Mouse (Mus musculus): Measurements from ENCODE around the gene Map2k1. TPM values are rescaled to one million over a fixed set of nuclear protein-coding genes. Genes with fewer than 3 reads are reported as not detected.
"Not testable (repeated sequence)": the region's sequence is repeated elsewhere in the genome, so short reads cannot be mapped to it uniquely, and the experiment has no call there.

Gene Map2k1
- polyA plus RNA-seq (2012; rRNA removed), result 44.1 and 46.5 TPM in 2 replicates

DNA sequence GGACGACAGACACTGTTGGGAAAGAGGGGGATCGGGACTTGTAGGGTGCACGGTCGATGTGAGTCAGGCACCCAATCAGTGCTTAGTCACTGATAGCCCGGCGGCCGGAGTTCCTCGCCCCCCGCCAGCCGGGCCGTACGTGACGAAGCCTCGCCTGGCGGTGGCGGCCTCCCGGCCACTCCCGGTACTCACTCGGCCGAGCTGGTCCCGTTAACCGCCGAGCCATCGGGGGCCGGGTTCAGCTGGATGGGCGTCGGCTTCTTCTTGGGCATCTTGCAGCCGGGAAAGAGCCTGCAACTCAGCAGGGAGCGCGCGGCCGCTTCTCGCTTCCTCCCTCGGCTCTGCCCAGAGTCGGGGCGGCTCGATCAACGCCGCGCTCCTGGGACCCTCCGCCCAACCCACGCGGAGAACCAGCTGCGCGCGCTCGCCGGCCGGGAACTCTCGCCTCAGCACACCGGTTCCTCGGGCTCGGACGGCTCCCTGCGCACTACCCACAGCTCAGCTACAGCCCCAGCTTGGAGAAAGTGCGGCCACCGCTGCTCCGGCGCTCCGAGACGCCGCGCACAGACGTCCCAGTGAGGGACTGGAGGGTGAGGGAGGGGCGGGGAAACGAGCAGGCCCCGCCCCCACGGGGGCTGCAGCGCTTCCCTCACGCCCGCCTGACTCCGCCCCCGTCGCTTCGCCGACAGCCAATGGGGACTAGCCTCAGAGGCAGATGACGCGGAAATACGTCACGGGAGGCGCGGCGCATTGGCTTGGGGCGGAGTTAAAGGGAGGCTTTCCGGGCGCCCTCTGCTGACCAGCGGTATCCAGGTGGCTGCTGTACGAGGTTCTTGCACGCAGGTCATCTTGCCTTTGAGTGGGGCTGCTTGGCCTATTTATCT is at the start of gene Map2k1:
TSS of gene Map2k1 (minus strand) at position 611 of the 884 bp plus-strand sequence.
- DNase-seq (ENCODE audit: low read depth), result peak; percentile 70

DNA sequence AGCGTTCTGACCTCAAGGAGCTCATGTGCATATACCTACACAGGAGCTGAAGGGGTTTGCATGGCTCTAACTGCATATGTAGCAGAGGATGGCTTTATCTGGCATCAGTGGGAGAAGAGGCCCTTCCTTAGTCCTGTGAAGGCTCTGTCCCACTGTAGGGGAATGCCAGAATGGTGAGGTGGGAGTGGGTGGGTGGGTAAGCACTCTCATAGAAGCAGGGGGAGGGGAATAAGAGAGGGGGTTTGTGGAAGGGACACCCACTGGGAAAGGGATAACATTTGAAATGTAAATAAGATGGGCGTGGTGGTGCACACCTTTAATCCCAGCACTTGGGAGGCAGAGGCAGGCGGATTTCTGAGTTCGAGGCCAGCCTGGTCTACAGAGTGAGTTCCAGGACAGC is 49.7 kb upstream of the Map2k1 start:
- not testable (repeated sequence) for DNase-seq (ENCODE audit: low read depth)

- no peak for DNase-seq (ENCODE audit: low read depth)
Observed at GRCm38 (mm10) chr9:64282404-64282987, 29.1 kb upstream of the Map2k1 start.

GRCm38 (mm10) chr9:64281781-64282178 is 28.3 kb upstream of the Map2k1 start:
- DNase-seq (ENCODE audit: low read depth), result no peak

- DNase-seq (ENCODE audit: low read depth), result peak; percentile 33
Observed at GRCm38 (mm10) chr9:64281105-64281780, 27.8 kb upstream of the Map2k1 start, which contains the start of gene Tipin. TSS of gene Tipin (plus strand) at chr9:64281581.

DNA sequence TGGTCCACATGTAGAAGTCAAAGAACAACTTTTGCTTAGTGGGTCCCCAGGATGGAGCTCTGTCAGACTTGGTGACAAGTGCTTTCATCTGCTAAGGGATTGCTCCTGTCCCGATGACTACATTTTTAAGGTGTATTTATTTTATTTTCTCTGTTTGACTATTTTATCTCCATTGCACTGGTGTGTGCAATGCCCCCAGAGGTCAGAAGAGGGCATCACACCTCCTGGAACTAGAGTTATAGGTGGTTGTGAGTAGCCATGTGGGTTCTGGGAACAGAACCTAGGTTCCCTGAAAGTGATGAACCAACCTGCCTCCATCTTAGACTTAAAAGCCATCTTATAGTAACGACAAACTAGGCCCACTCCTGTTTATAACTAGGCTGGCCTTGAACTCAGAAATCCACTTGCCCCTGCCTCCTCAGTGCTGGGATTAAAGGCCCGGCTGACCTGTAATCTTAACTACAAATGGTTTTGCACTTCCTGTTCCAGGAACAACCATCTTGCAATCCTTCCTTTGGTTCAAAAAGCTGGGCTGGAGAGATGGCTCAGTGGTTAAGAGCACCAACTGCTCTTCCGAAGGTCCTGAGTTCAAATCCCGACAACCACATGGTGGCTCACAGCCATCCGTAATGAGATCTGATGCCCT is 25.4 kb upstream of the Map2k1 start:
- no peak for DNase-seq (ENCODE audit: low read depth)

- no peak for DNase-seq (ENCODE audit: low read depth)
Observed at GRCm38 (mm10) chr9:64277706-64278105, 24.3 kb upstream of the Map2k1 start.

DNA sequence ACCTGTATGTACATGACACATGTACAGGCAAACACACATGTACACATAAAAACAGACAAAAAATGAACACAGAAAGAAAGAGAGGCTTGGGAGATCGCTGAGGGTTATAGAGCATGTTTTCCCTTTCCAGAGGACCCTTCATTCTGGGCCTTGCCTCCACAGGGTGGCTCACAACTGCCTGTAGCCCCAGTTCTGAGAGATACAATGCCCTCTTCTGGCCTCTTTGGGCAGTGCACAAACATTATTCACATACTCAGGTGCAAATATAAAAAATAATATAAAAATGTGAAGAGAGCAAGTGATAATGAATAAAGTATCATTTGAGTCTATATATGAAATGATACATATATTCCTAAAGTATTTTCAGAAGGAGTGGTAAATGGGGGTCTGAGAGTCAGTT is 21.5 kb upstream of the Map2k1 start:
- DNase-seq (ENCODE audit: low read depth), result no peak

GRCm38 (mm10) chr9:64274291-64274690 is 20.9 kb upstream of the Map2k1 start:
- no peak for DNase-seq (ENCODE audit: low read depth)

- DNase-seq (ENCODE audit: low read depth), result no peak
Observed at GRCm38 (mm10) chr9:64273757-64274156, 20.3 kb upstream of the Map2k1 start.

DNA sequence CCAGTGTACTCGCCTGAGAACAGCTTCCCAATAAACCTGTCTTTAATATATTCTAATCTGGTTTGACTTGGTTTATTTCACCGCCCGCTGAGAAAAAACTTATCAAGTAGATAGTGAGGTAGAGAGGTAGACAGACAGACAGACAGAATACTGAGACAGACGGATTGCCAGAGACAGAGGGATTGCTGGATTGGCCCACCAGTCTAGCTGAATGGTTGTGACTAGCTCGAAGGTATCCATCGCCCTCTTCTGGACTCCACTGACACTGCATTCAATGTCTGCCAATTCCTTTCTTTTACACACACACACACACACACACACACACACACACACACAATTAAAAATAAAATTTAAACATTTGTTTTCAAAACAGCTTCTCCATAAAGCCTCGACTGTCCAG is 19.2 kb upstream of the Map2k1 start:
- no peak for DNase-seq (ENCODE audit: low read depth)

DNA sequence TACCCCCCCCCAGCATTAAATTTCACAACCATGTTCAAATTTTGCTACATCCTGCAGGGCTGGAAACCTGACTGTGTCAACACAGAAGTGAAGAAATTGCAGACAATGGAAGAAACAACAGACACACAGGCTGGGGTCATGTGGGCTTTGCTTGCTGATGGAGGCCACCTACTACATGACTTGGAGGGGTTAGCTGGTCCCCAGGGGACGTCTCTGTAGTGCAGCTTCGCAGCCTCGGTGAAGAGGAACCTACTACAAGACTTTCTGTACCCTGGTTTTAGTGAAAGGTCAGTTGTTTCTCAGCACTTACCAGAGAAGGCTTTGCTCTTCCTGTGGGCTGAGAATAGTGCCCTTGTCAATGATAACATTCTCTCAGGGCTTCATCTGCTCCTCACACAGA is 17.8 kb upstream of the Map2k1 start:
- DNase-seq (ENCODE audit: low read depth), result no peak

DNA sequence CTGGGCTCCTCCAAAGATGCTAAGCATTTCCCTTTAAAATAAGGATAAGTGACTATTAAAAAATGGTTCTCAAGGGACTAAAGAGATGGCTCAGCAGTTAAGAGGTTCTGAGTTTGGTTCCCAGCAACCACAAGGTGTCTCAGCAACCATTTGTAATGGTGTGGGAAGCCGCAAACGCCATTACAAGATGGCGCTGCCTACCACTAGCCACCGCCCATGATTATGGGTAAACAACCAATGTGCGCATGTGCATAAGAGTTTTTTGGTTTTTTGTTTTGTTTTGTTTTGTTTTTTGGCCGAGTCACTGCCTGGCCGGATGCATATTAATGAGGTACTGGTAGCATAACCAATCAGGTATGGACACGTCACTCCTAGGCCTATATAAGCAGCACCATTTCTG is 15.4 kb upstream of the Map2k1 start:
- not testable (repeated sequence) for DNase-seq (ENCODE audit: low read depth)

GRCm38 (mm10) chr9:64268196-64268595 is 14.8 kb upstream of the Map2k1 start:
- DNase-seq (ENCODE audit: low read depth), result no peak

DNA sequence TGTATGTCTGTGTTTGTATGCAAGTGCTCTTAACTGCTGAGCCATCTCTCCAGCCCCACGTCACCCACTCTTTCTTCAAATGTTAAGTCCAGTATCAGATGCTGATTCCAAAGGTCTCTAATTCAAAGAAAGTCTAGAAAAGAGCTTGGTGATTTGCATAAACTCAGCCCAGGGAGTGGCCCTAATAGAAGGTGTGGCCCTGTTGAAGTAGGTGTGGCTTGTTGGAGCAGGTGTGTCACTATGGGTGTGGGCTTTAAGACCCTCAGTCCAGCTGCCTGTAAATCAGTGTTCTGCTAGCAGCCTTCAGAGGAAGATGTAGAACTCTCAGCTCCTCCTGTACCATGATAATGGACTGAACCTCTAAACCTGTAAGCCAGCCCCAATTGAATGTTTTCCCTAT is 13.8 kb upstream of the Map2k1 start:
- DNase-seq (ENCODE audit: low read depth), result no peak

DNA sequence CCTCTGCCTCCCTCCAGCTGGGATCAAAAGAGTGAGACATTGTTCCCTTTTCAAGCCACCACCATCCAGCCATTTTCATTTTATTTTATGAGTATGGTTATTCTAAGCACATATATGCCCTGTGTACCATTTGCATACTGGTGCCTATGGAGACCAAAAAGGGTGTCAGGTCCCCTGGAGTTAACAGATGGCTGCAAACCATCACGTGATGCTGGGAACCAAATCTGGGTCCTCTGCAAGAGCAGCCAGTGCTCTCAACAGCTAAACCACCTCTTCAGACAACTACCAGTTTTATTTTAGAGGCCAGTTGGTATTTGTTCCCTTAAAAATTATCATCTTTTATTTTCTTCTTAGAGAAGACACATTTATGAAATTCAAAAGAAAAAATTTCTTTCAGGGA is 11.4 kb upstream of the Map2k1 start:
- no peak for DNase-seq (ENCODE audit: low read depth)

GRCm38 (mm10) chr9:64261023-64261422 is 7.6 kb upstream of the Map2k1 start:
- DNase-seq (ENCODE audit: low read depth), result no peak

DNA sequence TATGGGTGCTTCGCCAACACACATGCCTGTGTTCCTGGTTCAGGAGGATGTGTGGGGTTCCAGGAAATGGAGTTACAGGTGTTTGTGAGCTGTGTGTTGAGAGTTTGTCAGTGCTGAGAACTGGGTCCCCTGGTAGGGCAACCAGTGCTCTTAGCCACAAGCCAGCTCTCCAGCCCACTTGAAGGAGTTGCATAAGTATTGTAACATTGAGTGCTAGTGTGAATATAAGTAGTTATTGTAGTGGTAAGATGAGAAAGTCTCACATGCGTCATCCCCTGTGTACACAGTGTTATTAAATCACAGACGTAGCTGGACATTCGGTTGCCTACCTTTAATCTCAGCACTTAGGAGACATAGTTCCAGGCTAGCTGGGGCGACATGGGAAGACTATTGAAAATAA is 6.5 kb upstream of the Map2k1 start:
- no peak for DNase-seq (ENCODE audit: low read depth)

DNA sequence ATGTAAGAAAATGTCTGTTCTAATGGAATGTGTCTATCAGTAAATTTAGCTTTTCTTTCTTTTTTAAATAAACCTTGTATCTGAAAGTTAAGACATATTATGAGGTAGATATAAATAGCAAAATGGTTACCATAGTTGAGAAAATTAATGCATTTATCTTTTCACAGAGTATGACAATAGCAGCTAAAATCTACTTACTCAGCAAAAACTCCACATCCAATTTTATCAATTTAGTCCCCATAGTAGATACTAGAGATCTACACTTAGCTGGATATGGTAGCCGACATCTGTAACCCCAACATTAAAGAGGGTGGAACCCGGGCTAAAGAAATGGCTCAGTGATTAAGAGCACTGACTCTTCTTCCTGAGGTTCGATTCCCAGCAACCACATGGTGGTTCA is 2.8 kb upstream of the Map2k1 start:
- no peak for DNase-seq (ENCODE audit: low read depth)

DNA sequence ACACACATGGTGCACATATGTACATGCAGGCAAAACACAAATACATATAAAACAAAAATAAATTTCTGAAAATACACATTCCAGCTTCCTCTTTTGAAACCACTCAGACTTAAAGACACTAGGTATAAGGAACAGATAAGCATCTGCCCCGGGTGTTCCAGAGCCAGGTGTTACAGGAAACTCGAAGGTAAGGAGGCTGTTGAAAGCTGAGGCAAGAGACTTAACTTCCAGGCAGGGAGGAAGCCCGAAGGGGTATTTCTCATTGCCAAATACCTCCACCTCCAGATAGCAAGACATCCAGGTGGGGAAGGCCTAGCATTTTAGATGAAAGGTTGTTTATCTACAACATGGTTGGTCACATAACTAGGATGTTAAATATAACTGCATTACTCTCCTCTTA is 2.0 kb upstream of the Map2k1 start:
- peak; percentile 54 for DNase-seq (ENCODE audit: low read depth)

DNA sequence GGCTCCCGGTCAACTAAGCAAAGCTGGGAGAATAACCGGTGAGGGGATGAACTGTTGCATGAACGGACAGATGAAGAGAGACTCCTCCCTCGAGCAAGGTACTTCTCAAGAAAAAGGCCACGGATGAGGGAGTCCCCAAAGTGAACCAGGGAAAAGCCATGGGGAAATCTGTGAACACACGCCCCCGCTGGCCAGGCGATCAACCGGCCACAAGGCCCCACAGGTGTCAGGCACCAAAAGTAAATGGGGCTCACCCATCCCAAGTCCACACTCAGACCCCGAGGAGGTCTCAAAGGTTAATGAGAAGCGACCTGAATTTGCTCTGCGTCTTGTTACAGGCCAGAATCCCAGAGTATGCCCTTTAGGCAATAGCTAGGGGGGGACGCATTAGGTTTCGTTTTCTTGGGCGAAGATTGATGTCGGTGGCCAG is 825 bp downstream of the Map2k1 start:
- DNase-seq (ENCODE audit: low read depth), result no peak

DNA sequence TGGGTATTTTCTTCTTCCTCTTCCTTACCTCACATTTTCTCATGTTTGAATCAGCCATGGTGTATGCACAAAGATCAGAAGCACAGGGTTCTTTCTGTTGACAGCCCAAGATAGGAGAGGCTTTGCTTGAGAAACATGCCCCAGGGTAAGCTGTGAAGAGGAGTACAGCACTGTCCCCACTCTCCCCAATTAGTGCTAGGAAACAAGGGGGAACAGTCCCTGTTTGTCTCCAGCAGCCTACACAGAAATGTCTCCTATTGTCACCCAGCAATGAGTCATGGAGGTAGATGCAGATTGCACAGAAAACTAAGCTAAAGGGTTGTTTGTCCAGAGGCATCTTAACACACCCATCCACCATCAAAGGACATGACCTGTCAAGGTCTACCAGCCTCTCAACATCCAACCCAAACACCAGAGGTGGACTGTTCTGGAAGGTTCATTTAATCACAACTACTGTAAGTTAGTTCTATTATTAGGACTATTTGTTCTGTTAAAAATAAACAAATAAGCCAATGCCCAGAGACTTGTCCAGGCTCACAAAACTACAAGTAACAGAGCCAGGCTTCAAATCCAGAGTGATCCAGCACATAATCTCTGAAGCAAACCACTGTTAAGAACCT is 3.2 kb downstream of the Map2k1 start:
- DNase-seq (ENCODE audit: low read depth), result no peak
